Mouse (Mus musculus): ENCODE measurements around the gene Rab25.

DNA sequence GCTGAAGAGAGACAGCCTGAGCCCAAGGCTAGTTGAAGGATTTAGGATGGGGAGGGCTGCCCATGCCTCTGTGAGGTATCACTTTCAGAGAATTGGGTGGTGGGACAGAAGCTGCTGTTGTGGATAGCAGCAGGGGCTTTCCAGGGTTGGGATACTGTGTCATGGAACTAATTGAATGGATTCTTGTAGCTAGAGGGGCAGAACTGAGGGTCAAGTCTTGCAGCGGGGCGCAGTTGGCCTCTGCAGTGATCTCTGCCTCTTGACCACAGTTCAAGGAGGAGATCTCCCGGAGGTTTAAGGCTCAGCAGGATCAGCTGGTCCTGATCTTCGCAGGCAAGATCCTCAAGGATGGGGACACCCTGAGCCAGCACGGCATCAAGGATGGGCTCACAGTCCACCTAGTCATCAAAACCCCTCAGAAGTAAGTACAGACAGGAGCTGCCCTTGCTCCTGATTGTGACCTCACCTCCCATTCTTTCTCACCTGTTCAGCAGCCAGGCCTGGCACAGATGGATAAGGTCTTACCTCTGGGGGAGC is 7.0 kb upstream of the Rab25 start:
- TF ChIP-seq CTCF (IDR thresholded peaks at IDR 0.05; ENCODE audit: low read depth, low read length): no peak
- TF ChIP-seq GATA1 (IDR thresholded peaks at IDR 0.05; ENCODE audit: borderline replicate concordance, low read length): no peak
- TF ChIP-seq POLR2AphosphoS5 (IDR thresholded peaks at IDR 0.05; ENCODE audit: insufficient replicate concordance, low read depth, low read length): no peak
